Mouse (Mus musculus) CH12.LX (cell line): ENCODE results near the gene Ube2u. TPM values are rescaled to one million over a fixed set of nuclear protein-coding genes. Genes with fewer than 3 reads are reported as not detected.

Experiments used
- DNase-seq: peaks from one replicate; pipeline ENCODE4 v3.0.0-alpha.2; 2013; ENCODE audit errors: extremely low read depth
- H3K27ac ChIP-seq: 2 replicates; pipeline ENCODE4 v1.5.1; 2012; ENCODE audit warnings: low read depth, mild to moderate bottlenecking, control low read depth, moderate library complexity; ENCODE audit not compliant: insufficient read depth
- H3K27me3 ChIP-seq: replicated peaks from 2 replicates; pipeline ENCODE3; 2012; ENCODE audit warnings: inconsistent platforms
- H3K36me3 ChIP-seq, 2 experiments: replicated peaks in 1 of 2; 2 replicates each; pipeline versions ENCODE3 to v1.6.1; 2012; ENCODE audit warnings: inconsistent platforms in 1 of 2, low read length in 1 of 2, mild to moderate bottlenecking in 1 of 2, mixed read lengths in 1 of 2, moderate library complexity in 1 of 2; ENCODE audit not compliant: control insufficient read depth in 1 of 2, insufficient read depth in 1 of 2
- H3K4me1 ChIP-seq, 2 experiments: 2 replicates each; pipeline ENCODE4 v1.6.1; 2012; ENCODE audit warnings: inconsistent platforms in 1 of 2, moderate library complexity in 1 of 2; ENCODE audit not compliant: insufficient read depth in 2 of 2, control insufficient read depth in 1 of 2
- H3K4me2 ChIP-seq: 2 replicates; pipeline ENCODE4 v1.6.1; 2012; ENCODE audit warnings: low read depth, mild to moderate bottlenecking, control low read depth; ENCODE audit not compliant: poor library complexity, insufficient read depth, severe bottlenecking
- H3K4me3 ChIP-seq, 3 experiments: fragments of 150-350 bp in 1 of 3; sonication (generic) in 1 of 3; replicated peaks in 1 of 3; 2 replicates each; pipeline versions ENCODE3 to v1.5.1; 2011 to 2012; ENCODE audit warnings: low read depth in 2 of 3, low read length in 2 of 3, mild to moderate bottlenecking in 2 of 3, moderate library complexity in 2 of 3, control low read depth in 1 of 3, improper control_type of control experiment in 1 of 3, inconsistent platforms in 1 of 3, mixed read lengths in 1 of 3; ENCODE audit not compliant: poor library complexity in 1 of 3
- H3K79me2 ChIP-seq: replicated peaks from 2 replicates; pipeline ENCODE4 v1.6.1; 2012; ENCODE audit warnings: mild to moderate bottlenecking, moderate library complexity; ENCODE audit not compliant: control insufficient read depth, poor library complexity, insufficient read depth, severe bottlenecking; ENCODE audit errors: extremely low read depth
- H3K9ac ChIP-seq: 2 replicates; pipeline ENCODE4 v1.6.1; 2012; ENCODE audit warnings: low read depth, mild to moderate bottlenecking, control low read depth, moderate library complexity; ENCODE audit not compliant: insufficient read depth
- H3K9me3 ChIP-seq: replicated peaks from 2 replicates; pipeline ENCODE3; 2012; ENCODE audit warnings: low read length, inconsistent platforms, mixed read lengths
- CHD2 ChIP-seq: IDR thresholded peaks from 2 replicates; pipeline ENCODE4 v1.6.1; 2011; ENCODE audit warnings: low read length, improper control_type of control experiment
- E2F4 ChIP-seq: IDR thresholded peaks from 2 replicates; pipeline ENCODE4 v1.6.1; 2011; ENCODE audit warnings: low read depth, low read length, improper control_type of control experiment; ENCODE audit not compliant: insufficient replicate concordance
- EP300 ChIP-seq: IDR thresholded peaks from 2 replicates; pipeline ENCODE4 v1.6.1; 2011; ENCODE audit warnings: low read length, improper control_type of control experiment
- HCFC1 ChIP-seq: IDR thresholded peaks from 2 replicates; pipeline ENCODE4 v1.6.1; 2012; ENCODE audit warnings: low read depth, mild to moderate bottlenecking, inconsistent platforms, low read length, improper control_type of control experiment
- IRF4 ChIP-seq: IDR thresholded peaks from 2 replicates; pipeline ENCODE4 v1.6.1; 2014; ENCODE audit warnings: low read depth, mild to moderate bottlenecking, inconsistent platforms, low read length, improper control_type of control experiment
- JUN ChIP-seq: IDR thresholded peaks from 2 replicates; pipeline ENCODE4 v1.6.1; 2011; ENCODE audit warnings: low read depth, mild to moderate bottlenecking, low read length, improper control_type of control experiment, moderate library complexity; ENCODE audit not compliant: insufficient read depth
- KAT2A ChIP-seq: IDR thresholded peaks from 2 replicates; pipeline ENCODE4 v1.6.1; 2012; ENCODE audit warnings: low read length, improper control_type of control experiment, inconsistent platforms; ENCODE audit not compliant: insufficient replicate concordance
- MAFK ChIP-seq: IDR thresholded peaks from 2 replicates; pipeline ENCODE4 v1.6.1; 2011; ENCODE audit warnings: low read length, improper control_type of control experiment; ENCODE audit not compliant: insufficient replicate concordance
- MYC ChIP-seq: IDR thresholded peaks from 2 replicates; pipeline ENCODE4 v1.6.1; 2011; ENCODE audit warnings: low read depth, mild to moderate bottlenecking, improper control_type of control experiment, low read length
- NELFE ChIP-seq: IDR thresholded peaks from 2 replicates; pipeline ENCODE4 v1.6.1; 2011; ENCODE audit warnings: low read depth, low read length, improper control_type of control experiment
- SIN3A ChIP-seq: IDR thresholded peaks from 2 replicates; pipeline ENCODE4 v1.6.1; 2012; ENCODE audit warnings: low read length, improper control_type of control experiment, inconsistent platforms
- TBP ChIP-seq: conservative IDR thresholded peaks from 2 replicates; pipeline ENCODE4 v1.6.1; 2011; ENCODE audit warnings: low read depth, low read length, improper control_type of control experiment
- ZC3H11A ChIP-seq: IDR thresholded peaks from 2 replicates; pipeline ENCODE4 v1.6.1; 2012; ENCODE audit warnings: low read depth, mild to moderate bottlenecking, inconsistent platforms, low read length, improper control_type of control experiment
- ZKSCAN1 ChIP-seq: IDR thresholded peaks from 2 replicates; pipeline ENCODE4 v1.6.1; 2012; ENCODE audit warnings: low read depth, inconsistent platforms, low read length, improper control_type of control experiment, borderline replicate concordance
- ZMIZ1 ChIP-seq: IDR thresholded peaks from 2 replicates; pipeline ENCODE4 v1.6.1; 2012; ENCODE audit warnings: low read depth, mild to moderate bottlenecking, inconsistent platforms, low read length, improper control_type of control experiment
- dilution Hi-C: fragments of 300-500 bp; cut with MboI; formaldehyde crosslinking; loops from 2 replicates; pipeline ENCODE4 v1.14.3; 2020; ENCODE audit warnings: low sequenced_read_pairs; ENCODE audit not compliant: extremely low pct_unique_long_range_greater_than_20kb, extremely low pct_ligation_motif_present
- in situ Hi-C: fragments of 300-500 bp; cut with MboI; formaldehyde crosslinking; loops from 3 replicates; pipeline ENCODE4 v1.14.3; 2019; ENCODE audit warnings: low sequenced_read_pairs, low pct_ligation_motif_present, low pct_unique_long_range_greater_than_20kb, mixed read lengths
- polyA plus RNA-seq: library from polyadenylated mRNA; unstranded; fragments of >175 nt; gene quantifications from 2 replicates; pipeline ENCODE4 v1.2.1, GENCODE M21; 2012; ENCODE audit warnings: low read depth; ENCODE audit not compliant: insufficient read length
- total RNA-seq, 2 experiments: library from RNA; depleted of rRNA; stranded (reverse); fragments of 300-350 nt in 1 of 2; fragments of >200 nt in 1 of 2; gene quantifications; 2 replicates each; pipeline ENCODE4 v1.2.3; 2012 to 2014

Ube2u gene
- total and polyA plus RNA-seq, 3 experiments, result not detected

GRCm38 (mm10) chr4:100435281-100436168 is 43.1 kb upstream of the Ube2u start:
- no peak overlapping the region for H3K4me3 ChIP-seq
- no peak overlapping the region for H3K27ac ChIP-seq
- H3K79me2 ChIP-seq, result no peaks in the 10 kb centered on the region
- no peaks in the 10 kb centered on the region for H3K4me1 ChIP-seq
- no peak overlapping the region for H3K4me2 ChIP-seq
- H3K36me3 ChIP-seq, result no peaks in the 10 kb centered on the region
- no peak overlapping the region for H3K9ac ChIP-seq
- in situ Hi-C loops, result no loop called here
- no peaks in the 10 kb centered on the region for H3K27me3 ChIP-seq
- no peak for DNase-seq
- dilution Hi-C loops, result no loop called here
- peaks cover 40% of the 10 kb centered on the region for H3K9me3 ChIP-seq
- TF ChIP-seq KAT2A (no peak), MAFK (no peak), SIN3A (no peak), MYC (no peak), NELFE (no peak), TBP (no peak)

GRCm38 (mm10) chr4:100436169-100436547 is 42.5 kb upstream of the Ube2u start:
- in situ Hi-C loops (no loop called here), dilution Hi-C loops (no loop called here)
- TF ChIP-seq EP300 (no peak), ZC3H11A (no peak), CHD2 (no peak)
- Histone ChIP-seq H3K9me3 (peaks cover 43% of the 10 kb centered on the region), H3K79me2 (no peaks in the 10 kb centered on the region), H3K4me3 (no peak overlapping the region), H3K27me3 (no peaks in the 10 kb centered on the region), H3K36me3 (no peaks in the 10 kb centered on the region), H3K27ac (no peak overlapping the region), H3K4me2 (no peak overlapping the region), H3K9ac (no peak overlapping the region), H3K4me1 (no peaks in the 10 kb centered on the region)
- no peak for DNase-seq

GRCm38 (mm10) chr4:100446897-100447296 is 31.8 kb upstream of the Ube2u start:
- in situ Hi-C loops (no loop called here), dilution Hi-C loops (no loop called here)
- Histone ChIP-seq H3K79me2 (no peaks in the 10 kb centered on the region), H3K9me3 (peaks cover 26% of the 10 kb centered on the region), H3K27ac (no peak overlapping the region), H3K4me3 (no peak overlapping the region), H3K4me2 (no peak overlapping the region), H3K27me3 (no peaks in the 10 kb centered on the region), H3K4me1 (no peaks in the 10 kb centered on the region), H3K9ac (no peak overlapping the region), H3K36me3 (no peaks in the 10 kb centered on the region)
- TF ChIP-seq HCFC1, result no peak
- no peak for TF ChIP-seq IRF4
- no peak for TF ChIP-seq ZKSCAN1
- no peak for TF ChIP-seq ZMIZ1
- no peak for TF ChIP-seq E2F4
- TF ChIP-seq JUN, result no peak
- no peak for DNase-seq
